In genomic region chr11:61309831-61310230, GRCm38 (mm10) we compare ENCODE assay signal across 24 mouse cellular contexts. TPM values are rescaled to one million over a fixed set of nuclear protein-coding genes. Genes with fewer than 3 reads are reported as not detected.
DNase-seq lines count a peak whose midpoint lies in the region; ATAC-seq and TF ChIP-seq lines count a peak whose summit lies in the region.
"Had no signal": no experiment of that assay in that cellular context is flagged by ENCODE, and none has a peak within 500 bp of the region (broad histone marks: within the 10 kb centered on the region; RNA-seq: fewer than 3 reads in every experiment).

No protein-coding gene starts in this region.

- H3K27me3 ChIP-seq in liver, postnatal 0 days (ENCODE audit: insufficient read depth, low read length): no peaks in the 10 kb centered on the region
- no peaks in the 10 kb centered on the region for H3K27me3 ChIP-seq in liver, embryonic 11.5 days (replicated peaks; ENCODE audit: control insufficient read depth, insufficient read depth, low read length)
- H3K27me3 ChIP-seq in midbrain, embryonic 10.5 days (ENCODE audit: low read depth, poor library complexity, severe bottlenecking): 0 out of 2 replicates have a peak, but pooled peaks cover 7% of the 10 kb centered on the region
- H3K27me3 ChIP-seq: embryonic facial prominence, embryonic 12.5 days; kidney, embryonic 15.5 days; lung, embryonic 15.5 days; midbrain, embryonic 15.5 days; neural tube, embryonic 13.5 days; stomach, embryonic 15.5 days had no signal

- no peak overlapping the region for H3K27ac ChIP-seq in liver, postnatal 0 days (ENCODE audit: low read depth)
- H3K27ac ChIP-seq in liver, embryonic 11.5 days (ENCODE audit: low read depth, low read length): no peak overlapping the region
- no peak overlapping the region for H3K27ac ChIP-seq in midbrain, embryonic 10.5 days (replicated peaks)
- H3K27ac ChIP-seq: embryonic facial prominence, embryonic 12.5 days; forebrain, embryonic 12.5 days; kidney, embryonic 15.5 days; liver, embryonic 14.5 days; lung, embryonic 15.5 days; midbrain, embryonic 15.5 days; neural tube, embryonic 13.5 days; stomach, embryonic 15.5 days had no signal

- peak; percentile 33 for DNase-seq in liver, postnatal 0 days
- DNase-seq in liver, embryonic 11.5 days (ENCODE audit: low spot score): no peak
- DNase-seq in thymus, adult 18-20 months: peak; percentile 64 to 82
- peak; percentile 65 to 82 for DNase-seq in thymus, postnatal 36 days
- no peak for DNase-seq in cerebellum, adult 11-12 months
- no peak for DNase-seq in midbrain, embryonic 10.5 days (ENCODE audit: low spot score)
- DNase-seq in lung, postnatal 25 days (ENCODE audit: low spot score): no peak
- DNase-seq: adrenal gland, postnatal 25 days; cerebellum, postnatal 10 days; kidney, postnatal 36 days; lung, postnatal 4 days had no signal

- WGBS in liver, postnatal 0 days (ENCODE audit: insufficient replicate concordance): 50% methylated on average over 12 of the region's 12 CpGs
- 56% methylated on average over 12 of the region's 12 CpGs for WGBS in liver, embryonic 11.5 days
- WGBS in midbrain, embryonic 10.5 days: 69% methylated on average over 12 of the region's 12 CpGs

- no peaks in the 10 kb centered on the region for H3K9me3 ChIP-seq in liver, postnatal 0 days (ENCODE audit: low read length)
- H3K9me3 ChIP-seq in liver, embryonic 11.5 days (ENCODE audit: control insufficient read depth, low read length): no peaks in the 10 kb centered on the region
- H3K9me3 ChIP-seq in midbrain, embryonic 10.5 days (replicated peaks): peaks cover 6% of the 10 kb centered on the region; the same call in 1 of the 2 replicates
- H3K9me3 ChIP-seq: forebrain, embryonic 12.5 days; kidney, embryonic 15.5 days; lung, embryonic 15.5 days; midbrain, embryonic 15.5 days; stomach, embryonic 15.5 days had no signal

- H3K4me1 ChIP-seq in liver, postnatal 0 days (ENCODE audit: insufficient read depth): peaks cover 3% of the 10 kb centered on the region
- H3K4me1 ChIP-seq in liver, embryonic 11.5 days (replicated peaks; ENCODE audit: control insufficient read depth, insufficient read depth, low read length): 0 out of 2 replicates have a peak, but pooled peaks cover 3% of the 10 kb centered on the region
- peaks cover 18% of the 10 kb centered on the region for H3K4me1 ChIP-seq in midbrain, embryonic 10.5 days
- H3K4me1 ChIP-seq: embryonic facial prominence, embryonic 12.5 days; forebrain, embryonic 12.5 days; kidney, embryonic 15.5 days; lung, embryonic 15.5 days; midbrain, embryonic 15.5 days; neural tube, embryonic 13.5 days; stomach, embryonic 15.5 days had no signal

- no peak overlapping the region for H3K4me2 ChIP-seq in liver, postnatal 0 days (ENCODE audit: low read depth, low read length)
- no peak overlapping the region for H3K4me2 ChIP-seq in liver, embryonic 11.5 days
- H3K4me2 ChIP-seq: embryonic facial prominence, embryonic 12.5 days; forebrain, embryonic 12.5 days; kidney, embryonic 15.5 days; lung, embryonic 15.5 days; midbrain, embryonic 15.5 days; neural tube, embryonic 13.5 days; stomach, embryonic 15.5 days had no signal

- ATAC-seq in liver, postnatal 0 days: peak; percentile 55
- ATAC-seq in liver, embryonic 11.5 days (replicated peaks; ENCODE audit: low FRiP score): no peak
- ATAC-seq in activated CD4-positive, CD25-positive, alpha-beta regulatory T cell, adult 4 months: peak; percentile 49
- ATAC-seq: hindbrain, embryonic 16.5 days; intestine, postnatal 0 days; midbrain, embryonic 15.5 days had no signal

- H3K4me3 ChIP-seq in liver, postnatal 0 days (ENCODE audit: low read depth, low read length): no peak overlapping the region
- no peak overlapping the region for H3K4me3 ChIP-seq in liver, embryonic 11.5 days (ENCODE audit: low read depth, low read length)
- no peak overlapping the region for H3K4me3 ChIP-seq in midbrain, embryonic 10.5 days
- H3K4me3 ChIP-seq: embryonic facial prominence, embryonic 12.5 days; erythroblast, embryonic 14.5 days; forebrain, embryonic 12.5 days; kidney, embryonic 15.5 days; lung, embryonic 15.5 days; midbrain, embryonic 15.5 days; neural tube, embryonic 13.5 days; stomach, embryonic 15.5 days had no signal

- TF ChIP-seq CTCF in liver, postnatal 0 days (IDR thresholded peaks at IDR 0.05; ENCODE audit: low read depth): no peak

- H3K9ac ChIP-seq in liver, postnatal 0 days (replicated peaks): no peak overlapping the region
- H3K9ac ChIP-seq in liver, embryonic 11.5 days (ENCODE audit: low read depth, low read length): no peak overlapping the region
- H3K9ac ChIP-seq: embryonic facial prominence, embryonic 12.5 days; forebrain, embryonic 12.5 days; kidney, embryonic 15.5 days; liver, embryonic 14.5 days; lung, embryonic 15.5 days; midbrain, embryonic 15.5 days; neural tube, embryonic 13.5 days; stomach, embryonic 15.5 days had no signal

- no peak for TF ChIP-seq EP300 in liver, postnatal 0 days (IDR thresholded peaks at IDR 0.05; ENCODE audit: low read depth)

- H3K36me3 ChIP-seq in liver, postnatal 0 days (replicated peaks; ENCODE audit: insufficient read depth, low read length): no peaks in the 10 kb centered on the region
- no peaks in the 10 kb centered on the region for H3K36me3 ChIP-seq in liver, embryonic 11.5 days (ENCODE audit: control insufficient read depth, insufficient read depth, low read length)
- no peaks in the 10 kb centered on the region for H3K36me3 ChIP-seq in midbrain, embryonic 10.5 days
- H3K36me3 ChIP-seq: embryonic facial prominence, embryonic 12.5 days; forebrain, embryonic 12.5 days; kidney, embryonic 15.5 days; lung, embryonic 15.5 days; midbrain, embryonic 15.5 days; neural tube, embryonic 13.5 days; stomach, embryonic 15.5 days had no signal

RNA-seq across cellular contexts. Expression of gene Slc47a2, which starts 32.8 kb away (rescaled TPM):
- polyA plus RNA-seq in liver, postnatal 0 days (2015; fragmentation: Nextera tagmentation; extraction: Ambion mirVana): not detected in 2 replicates
- polyA plus RNA-seq in liver, embryonic 11.5 days (2014; fragmentation: Nextera tagmentation; extraction: Ambion mirVana): 0.07 TPM in 1 of 2 replicates, not detected in the other
- not detected for polyA plus RNA-seq in activated CD4-positive, CD25-positive, alpha-beta regulatory T cell, adult 4 months (2017; shearing (Covaris generic))
- not detected in 2 replicates for polyA plus RNA-seq in midbrain, embryonic 10.5 days (2016; fragmentation: Nextera tagmentation; extraction: Ambion mirVana)
- polyA plus RNA-seq: brain, embryonic 14.5 days; embryonic facial prominence, embryonic 12.5 days; erythroblast, embryonic 14.5 days; forebrain, embryonic 12.5 days; intestine, postnatal 0 days; kidney, embryonic 15.5 days; midbrain, embryonic 15.5 days; neural tube, embryonic 13.5 days; stomach, embryonic 15.5 days had no signal

RNA-seq across cellular contexts. Expression of gene Aldh3a2, which starts 42.6 kb away (rescaled TPM):
- 89.8 and 93.3 TPM in 2 replicates for polyA plus RNA-seq in liver, postnatal 0 days (2015; fragmentation: Nextera tagmentation; extraction: Ambion mirVana)
- polyA plus RNA-seq in liver, embryonic 11.5 days (2014; fragmentation: Nextera tagmentation; extraction: Ambion mirVana): 23.8 and 28.3 TPM in 2 replicates
- 10 to 100 TPM; 34.2 to 40.6 TPM for polyA plus RNA-seq in activated CD4-positive, CD25-positive, alpha-beta regulatory T cell, adult 4 months (2017; shearing (Covaris generic))
- 19.7 and 22.3 TPM in 2 replicates for polyA plus RNA-seq in midbrain, embryonic 10.5 days (2016; fragmentation: Nextera tagmentation; extraction: Ambion mirVana)
- polyA plus RNA-seq: erythroblast, embryonic 14.5 days had no signal

Comparison
In these comparisons a context has a peak if more than half of its experiments do, and no peak if none do; other contexts are left out.
1. DNase-seq: peak in liver, postnatal 0 days (single experiment), thymus, adult 18-20 months (2 of 2) and thymus, postnatal 36 days (2 of 2); none in liver, embryonic 11.5 days (single experiment), cerebellum, adult 11-12 months (single experiment), midbrain, embryonic 10.5 days (single experiment) and lung, postnatal 25 days (single experiment).